Mouse (Mus musculus) intestine, embryonic 14.5 days (tissue): ENCODE measurements around the gene Wfdc11. TPM values are rescaled to one million over a fixed set of nuclear protein-coding genes. Genes with fewer than 3 reads are reported as not detected.
"Not testable (repeated sequence)": the region's sequence is repeated elsewhere in the genome, so short reads cannot be mapped to it uniquely, and the experiment has no call there.

Experiments used
- ATAC-seq: fragments of 200-750 bp; cut with Nextera tagmentation; replicated peaks from 2 replicates; pipeline ENCODE4 v1.8.0; 2017; ENCODE audit warnings: low read depth, moderate number of reproducible peaks, moderate TSS enrichment, moderate library complexity; ENCODE audit not compliant: low FRiP score, low TSS enrichment
- DNase-seq: peaks from one replicate; pipeline ENCODE4 v3.0.0-alpha.2; 2018; ENCODE audit warnings: low spot score
- H3K27ac ChIP-seq: fragments of 300-500 bp; sonication (generic); 2 replicates; pipeline ENCODE4 v1.5.1; 2014; ENCODE audit warnings: low read depth, mild to moderate bottlenecking, control low read depth
- H3K27me3 ChIP-seq: fragments of 300-500 bp; sonication (generic); replicated peaks from 2 replicates; pipeline ENCODE4 v1.6.1; 2014; ENCODE audit warnings: low read length, control low read depth; ENCODE audit not compliant: control insufficient read depth, insufficient read depth
- H3K36me3 ChIP-seq: fragments of 300-500 bp; sonication (generic); 2 replicates; pipeline ENCODE4 v1.6.1; 2014; ENCODE audit warnings: low read length, control low read depth; ENCODE audit not compliant: control insufficient read depth, insufficient read depth
- H3K4me1 ChIP-seq: fragments of 300-500 bp; sonication (generic); replicated peaks from 2 replicates; pipeline ENCODE4 v1.6.1; 2014; ENCODE audit warnings: low read length, control low read depth, mixed read lengths; ENCODE audit not compliant: control insufficient read depth, insufficient read depth
- H3K4me2 ChIP-seq: fragments of 300-500 bp; sonication (generic); 2 replicates; pipeline ENCODE4 v1.6.1; 2014; ENCODE audit warnings: low read length
- H3K4me3 ChIP-seq: fragments of 300-500 bp; sonication (generic); 2 replicates; pipeline ENCODE4 v1.5.1; 2014; ENCODE audit warnings: low read depth, low read length, control low read depth, mixed read lengths
- H3K9ac ChIP-seq: fragments of 300-500 bp; sonication (generic); 2 replicates; pipeline ENCODE4 v1.6.1; 2014; ENCODE audit warnings: mild to moderate bottlenecking, low read length
- H3K9me3 ChIP-seq: fragments of 300-500 bp; sonication (generic); 2 replicates; pipeline ENCODE4 v1.6.1; 2016; ENCODE audit warnings: low read length, control low read depth; ENCODE audit not compliant: control insufficient read depth
- WGBS: fragments of 180-500 bp; shearing (Covaris S2); extraction: QIAGEN DNeasy Blood & Tissue Kit; methylation state at CpG from one replicate; pipeline ENCODE4 v1.1.7; 2014; 5-methylcytosine and 5-hydroxymethylcytosine counted together
- polyA plus RNA-seq: library from polyadenylated mRNA; unstranded; fragments of >200 nt; fragmentation: Nextera tagmentation; extraction: Ambion mirVana; gene quantifications from 2 replicates; pipeline ENCODE4 v1.2.1, GENCODE M21; 2014

Wfdc11 gene
- polyA plus RNA-seq, 1 experiment from 2014 or later, result not detected

- Histone ChIP-seq H3K4me2 (no peak overlapping the region), H3K9me3 (no peaks in the 10 kb centered on the region), H3K9ac (no peak overlapping the region), H3K27ac (no peak overlapping the region), H3K4me3 (no peak overlapping the region), H3K4me1 (no peaks in the 10 kb centered on the region), H3K27me3 (no peaks in the 10 kb centered on the region), H3K36me3 (no peaks in the 10 kb centered on the region)
- 93% methylated on average over 3 of the region's 3 CpGs for WGBS
- ATAC-seq (no peak), DNase-seq (no peak)
Measured at GRCm38 (mm10) chr2:164615386-164615785, 58.5 kb downstream of the Wfdc11 start.

GRCm38 (mm10) chr2:164613471-164613870 lies 60.4 kb downstream of the Wfdc11 start, which contains the start of the genes Wfdc6b and Wfdc8:
TSS of gene Wfdc6b (plus strand) at chr2:164613522.
TSS of gene Wfdc8 (minus strand) at chr2:164613626.
- not testable (repeated sequence) for H3K9ac ChIP-seq, H3K27me3 ChIP-seq, H3K4me2 ChIP-seq, DNase-seq, H3K36me3 ChIP-seq, H3K4me1 ChIP-seq, ATAC-seq, H3K9me3 ChIP-seq, H3K4me3 ChIP-seq, H3K27ac ChIP-seq
- 45% methylated on average over 8 of the region's 8 CpGs for whole genome bisulfite sequencing

Other genes starting within 250 kb of the Wfdc11 start
- gene Sdc4, start 230.2 kb downstream of the Wfdc11 start, polyA plus RNA-seq, result 104 and 110 TPM in 2 replicates
- 65.2 and 67.2 TPM in 2 replicates for gene Sys1, start 217.1 kb downstream of the Wfdc11 start, polyA plus RNA-seq
- 11.6 and 17.4 TPM in 2 replicates for gene Gm20458, start 213.1 kb downstream of the Wfdc11 start, polyA plus RNA-seq
- gene Trp53tg5, start 200.4 kb downstream of the Wfdc11 start, polyA plus RNA-seq, result not detected in 2 replicates
- gene Dbndd2, start 188.0 kb downstream of the Wfdc11 start, polyA plus RNA-seq, result 9.4 and 12.5 TPM in 2 replicates
- 72.4 and 79.7 TPM in 2 replicates for gene Pigt, start 176.6 kb downstream of the Wfdc11 start, polyA plus RNA-seq
- gene Wfdc2, start 111.7 kb downstream of the Wfdc11 start, polyA plus RNA-seq, result 79.5 and 85.7 TPM in 2 replicates
- gene Spint3, start 100.6 kb downstream of the Wfdc11 start, polyA plus RNA-seq, result not detected in 2 replicates
- gene Wfdc6a, start 88.6 kb downstream of the Wfdc11 start, polyA plus RNA-seq, result 1.5 and 3.2 TPM in 2 replicates
- gene Eppin, start 80.5 kb downstream of the Wfdc11 start, polyA plus RNA-seq, result not detected in 2 replicates
- not detected in 2 replicates for gene Wfdc6b, start 60.6 kb downstream of the Wfdc11 start, polyA plus RNA-seq
- not detected in 2 replicates for gene Wfdc8, start 60.5 kb downstream of the Wfdc11 start, polyA plus RNA-seq
- not detected in 2 replicates for gene Wfdc16, start 35.3 kb downstream of the Wfdc11 start, polyA plus RNA-seq
- 1.2 TPM in 1 of 2 replicates, not detected in the other for gene Wfdc10, start 18.0 kb downstream of the Wfdc11 start, polyA plus RNA-seq
- not detected in 2 replicates for gene Wfdc9, start 17.5 kb downstream of the Wfdc11 start, polyA plus RNA-seq
- 0.28 TPM in 2 replicates for gene Wfdc13, start 11.0 kb upstream of the Wfdc11 start, polyA plus RNA-seq
- not detected in 2 replicates for gene Spint4, start 24.4 kb upstream of the Wfdc11 start, polyA plus RNA-seq
- gene Spint5, start 41.2 kb upstream of the Wfdc11 start, polyA plus RNA-seq, result not detected in 2 replicates
- 2.0 and 2.6 TPM in 2 replicates for gene Wfdc3, start 71.8 kb upstream of the Wfdc11 start, polyA plus RNA-seq
- 66.4 and 67.0 TPM in 2 replicates for gene Dnttip1, start 71.9 kb upstream of the Wfdc11 start, polyA plus RNA-seq
- 462 and 476 TPM in 2 replicates for gene Ube2c, start 95.8 kb upstream of the Wfdc11 start, polyA plus RNA-seq
- 0.69 and 1.3 TPM in 2 replicates for gene Tnnc2, start 105.9 kb upstream of the Wfdc11 start, polyA plus RNA-seq
- 20.5 and 21.3 TPM in 2 replicates for gene Snx21, start 111.7 kb upstream of the Wfdc11 start, polyA plus RNA-seq
- 19.2 and 19.6 TPM in 2 replicates for gene Acot8, start 130.8 kb upstream of the Wfdc11 start, polyA plus RNA-seq
- 8.9 and 11.4 TPM in 2 replicates for gene Zswim3, start 131.0 kb upstream of the Wfdc11 start, polyA plus RNA-seq
- 16.5 and 17.4 TPM in 2 replicates for gene Zswim1, start 148.6 kb upstream of the Wfdc11 start, polyA plus RNA-seq
- not detected in 2 replicates for gene Spata25, start 154.4 kb upstream of the Wfdc11 start, polyA plus RNA-seq
- 155 and 168 TPM in 2 replicates for gene Ctsa, start 158.8 kb upstream of the Wfdc11 start, polyA plus RNA-seq
- gene Neurl2, start 159.4 kb upstream of the Wfdc11 start, polyA plus RNA-seq, result 6.7 and 7.7 TPM in 2 replicates
- gene Pltp, start 183.6 kb upstream of the Wfdc11 start, polyA plus RNA-seq, result 25.7 and 28.1 TPM in 2 replicates
- gene Pcif1, start 205.2 kb upstream of the Wfdc11 start, polyA plus RNA-seq, result 76.0 and 85.5 TPM in 2 replicates
- gene Zfp335, start 237.7 kb upstream of the Wfdc11 start, polyA plus RNA-seq, result 12.7 and 14.3 TPM in 2 replicates